Mouse (Mus musculus): ENCODE data around the gene Col4a3.
A peak's percentile ranks its signal among the peaks of the same experiment; 100 is the strongest.

The Col4a3 gene

DNA sequence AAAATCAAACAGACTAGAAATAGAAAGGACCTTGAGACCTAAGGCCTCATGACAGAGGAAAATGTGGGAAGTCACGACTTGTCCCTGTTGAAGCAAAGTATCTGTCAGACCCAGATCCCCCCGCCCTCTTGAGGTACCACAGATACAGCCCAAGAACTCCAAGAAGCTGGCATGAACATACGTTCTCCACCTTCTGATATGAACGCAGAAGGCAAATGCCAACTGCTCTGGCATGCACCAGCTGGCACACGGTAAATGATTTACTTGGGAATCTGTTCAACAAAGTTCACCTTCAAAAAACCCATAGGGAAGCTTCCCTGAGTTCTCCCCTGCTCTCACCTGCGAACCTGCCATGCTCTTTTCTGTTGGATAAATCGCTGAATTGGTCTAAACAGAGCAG lies 19.1 kb downstream of the Col4a3 start:
- no peak for DNase-seq (ENCODE audit: low read depth)

DNA sequence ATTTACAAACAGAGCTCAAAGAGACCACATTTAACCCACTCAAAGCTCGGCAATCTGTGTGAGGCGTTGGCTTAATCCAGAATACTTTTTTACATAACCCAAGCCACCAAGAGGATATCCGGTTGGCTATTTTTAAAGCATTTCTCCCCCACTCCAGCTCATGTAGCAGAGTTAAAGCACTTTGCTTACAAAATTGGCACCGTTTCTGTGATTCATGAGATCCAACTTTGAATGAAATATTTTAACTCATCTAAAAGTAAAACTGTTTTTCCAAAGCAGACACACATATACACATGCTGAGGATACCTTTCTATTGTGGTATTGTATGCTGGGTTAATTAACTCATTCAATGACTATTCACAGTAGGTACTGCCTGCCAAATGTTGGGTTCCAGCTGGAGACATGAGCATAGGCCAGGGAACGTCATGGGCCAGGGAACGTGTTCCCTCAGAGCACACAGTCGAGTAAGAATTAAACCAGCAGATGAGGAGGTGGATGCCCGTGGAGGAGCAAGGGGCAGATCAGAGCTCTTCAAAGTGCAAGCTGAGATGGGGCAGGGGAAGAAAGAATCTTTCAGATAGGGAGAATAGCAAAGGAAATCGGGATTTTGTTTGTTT lies 22.0 kb downstream of the Col4a3 start:
- no peak for DNase-seq (ENCODE audit: low read depth)

DNA sequence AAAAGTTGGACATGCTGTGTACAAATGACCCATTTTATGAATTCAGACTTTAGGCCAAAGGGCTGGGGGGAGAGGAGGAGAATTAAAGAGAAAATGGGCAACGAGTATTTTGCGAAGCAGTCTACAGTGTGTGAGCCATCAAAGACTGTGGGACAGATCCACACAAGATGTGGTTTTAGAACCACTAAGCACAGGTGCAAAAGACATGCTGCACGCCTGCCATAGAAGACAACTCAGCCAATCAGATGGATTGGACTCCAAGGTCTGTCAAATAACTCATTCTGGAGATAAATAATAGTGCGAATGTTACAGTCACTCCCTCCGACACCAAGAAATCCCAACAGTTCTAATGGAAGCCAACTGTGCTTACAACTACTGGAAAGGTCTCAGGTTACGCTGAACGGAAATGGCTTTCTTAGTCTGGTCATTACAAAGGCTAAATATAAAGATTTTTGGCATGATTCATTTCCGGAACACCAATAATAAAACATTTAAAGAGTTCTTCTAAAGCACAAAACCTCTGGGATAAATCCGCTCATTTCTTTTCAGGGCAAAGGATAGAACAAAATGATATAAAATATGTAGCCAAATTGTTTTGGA lies 25.4 kb downstream of the Col4a3 start:
- DNase-seq (ENCODE audit: low read depth) = no peak

DNA sequence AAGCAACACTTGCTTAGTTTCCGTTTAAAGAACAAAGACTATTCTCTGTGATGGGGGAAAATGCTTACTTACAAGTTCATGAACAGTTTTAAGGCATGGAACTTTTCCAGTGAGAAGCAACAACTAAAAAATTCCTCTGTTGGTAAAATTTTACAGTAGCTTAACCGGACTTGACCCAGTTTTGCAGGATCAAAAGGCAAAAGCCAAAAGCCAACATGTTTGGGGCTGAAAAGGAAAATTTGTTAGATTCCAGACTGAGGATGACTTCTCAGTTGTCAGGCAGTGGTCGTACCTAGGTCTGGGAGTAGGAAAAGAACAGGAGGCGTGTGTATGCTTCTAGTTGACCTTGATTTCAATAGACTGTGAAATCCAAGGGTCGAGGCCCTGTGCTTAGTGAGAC lies 31.3 kb downstream of the Col4a3 start:
- DNase-seq (ENCODE audit: low read depth) = no peak

DNA sequence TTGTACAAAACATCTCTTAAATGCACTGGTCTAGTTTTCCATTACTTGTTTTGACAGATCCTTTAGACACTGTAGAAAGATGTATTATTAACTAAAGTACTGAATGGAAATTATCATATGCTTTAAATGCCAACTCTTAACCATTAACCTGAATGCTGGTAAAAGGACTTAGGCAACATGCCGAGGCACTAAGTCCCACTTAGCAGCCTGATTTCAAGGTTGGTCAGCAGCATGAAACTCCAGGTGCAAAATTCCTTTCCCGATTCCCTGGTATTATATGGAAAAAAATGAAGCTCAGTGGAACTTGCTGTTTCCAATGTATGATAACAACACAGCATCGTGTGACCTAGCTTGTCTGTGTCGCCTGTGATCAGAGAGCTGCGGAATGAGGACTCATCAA lies 31.9 kb downstream of the Col4a3 start:
- no peak for DNase-seq (ENCODE audit: low read depth)

DNA sequence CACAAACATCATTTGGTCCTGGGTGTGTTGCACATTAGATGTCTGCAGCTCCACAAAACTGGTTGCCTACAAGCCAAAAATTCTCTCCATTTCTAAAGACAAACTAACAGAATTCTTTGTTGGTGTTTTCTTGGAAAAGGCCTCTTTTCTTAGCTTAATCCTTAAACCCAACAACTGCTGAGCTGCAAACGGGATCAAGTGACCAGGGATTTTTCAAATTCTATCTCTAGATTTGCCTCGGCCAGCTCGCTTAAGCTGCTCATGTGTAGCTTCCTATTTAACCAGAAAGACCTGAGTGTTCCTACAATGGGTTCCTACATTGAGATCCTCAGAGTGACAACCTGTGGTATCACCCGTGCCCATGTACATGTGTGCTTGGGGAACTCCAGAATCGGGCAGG lies 33.3 kb downstream of the Col4a3 start:
- no peak for DNase-seq (ENCODE audit: low read depth)

DNA sequence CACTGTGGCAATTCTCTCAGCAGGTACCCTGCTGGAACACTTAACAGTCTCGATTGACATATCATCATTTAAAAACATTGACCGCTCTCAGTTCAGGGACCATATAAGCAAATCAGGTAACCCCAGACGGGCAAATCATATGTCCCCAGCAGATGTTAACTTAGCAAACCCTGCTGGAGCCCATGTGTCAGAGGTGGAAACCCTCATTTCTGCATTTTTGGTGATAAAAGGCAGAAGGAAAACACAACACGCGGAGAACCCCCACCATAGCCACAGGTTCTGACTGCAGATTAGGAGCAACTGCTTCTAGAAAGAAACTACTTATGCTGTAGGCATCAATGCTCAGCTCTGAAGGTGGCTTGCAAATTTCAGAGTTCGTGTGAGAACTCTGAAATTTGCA lies 38.2 kb downstream of the Col4a3 start:
- no peak for DNase-seq (ENCODE audit: low read depth)

DNA sequence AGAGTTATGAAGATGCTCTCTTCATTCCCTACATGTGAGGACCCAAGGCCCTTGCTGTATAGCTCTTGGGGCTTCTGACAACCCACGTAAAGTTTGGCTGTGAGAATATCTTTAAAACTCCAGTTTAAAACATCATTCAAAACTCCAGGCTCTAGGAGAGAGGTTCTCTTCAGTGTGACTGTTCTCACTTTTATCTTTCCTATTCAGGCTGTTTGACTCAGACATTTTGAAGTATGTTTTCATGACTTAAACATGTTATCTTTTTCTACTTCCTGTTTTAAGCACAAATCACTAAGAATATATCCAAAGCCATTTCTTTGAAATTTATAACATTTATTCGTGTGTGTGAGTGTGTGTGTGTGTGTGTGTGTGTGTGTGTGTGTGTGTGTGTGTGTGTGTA lies 38.8 kb downstream of the Col4a3 start:
- no peak for DNase-seq (ENCODE audit: low read depth)

DNA sequence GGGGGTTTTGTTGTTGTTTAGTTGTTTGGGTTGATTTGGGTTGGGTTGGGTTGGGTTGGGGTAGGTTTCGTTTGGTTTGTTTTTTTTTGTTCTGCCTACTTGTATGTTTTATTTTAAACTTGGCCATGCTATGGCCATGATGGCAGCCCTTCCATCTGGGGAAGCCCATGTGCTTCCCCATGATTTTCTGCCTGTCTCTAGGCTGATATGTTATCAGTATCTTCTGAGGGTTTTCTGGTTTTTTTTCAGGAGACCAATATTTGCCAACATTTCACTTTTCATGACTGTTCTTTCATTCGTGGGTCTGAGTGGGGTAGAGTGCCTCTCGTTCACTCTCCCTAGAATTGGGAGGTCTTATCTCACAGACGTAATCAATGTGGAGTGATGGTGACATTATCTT lies 40.9 kb downstream of the Col4a3 start:
- no peak for DNase-seq (ENCODE audit: low read depth)

DNA sequence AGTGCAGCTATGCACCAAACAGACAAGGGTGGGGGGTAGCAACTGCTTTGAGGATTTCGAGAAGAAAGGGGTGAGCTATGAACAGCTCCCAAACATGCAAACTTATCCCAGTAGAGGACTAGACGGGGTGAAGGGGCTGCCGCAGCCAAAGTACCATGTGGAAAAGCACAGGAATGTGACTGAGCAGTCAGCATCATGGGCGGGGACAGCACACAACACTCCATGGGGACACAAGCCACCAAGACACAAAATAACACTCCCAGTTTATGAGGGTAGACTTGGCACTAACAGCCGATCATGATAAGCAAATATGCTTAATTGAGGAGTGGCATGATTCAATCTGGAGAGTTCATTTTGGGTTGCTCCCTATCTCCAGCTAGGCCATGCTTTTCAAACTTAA lies 42.8 kb downstream of the Col4a3 start:
- no peak for DNase-seq (ENCODE audit: low read depth)

DNA sequence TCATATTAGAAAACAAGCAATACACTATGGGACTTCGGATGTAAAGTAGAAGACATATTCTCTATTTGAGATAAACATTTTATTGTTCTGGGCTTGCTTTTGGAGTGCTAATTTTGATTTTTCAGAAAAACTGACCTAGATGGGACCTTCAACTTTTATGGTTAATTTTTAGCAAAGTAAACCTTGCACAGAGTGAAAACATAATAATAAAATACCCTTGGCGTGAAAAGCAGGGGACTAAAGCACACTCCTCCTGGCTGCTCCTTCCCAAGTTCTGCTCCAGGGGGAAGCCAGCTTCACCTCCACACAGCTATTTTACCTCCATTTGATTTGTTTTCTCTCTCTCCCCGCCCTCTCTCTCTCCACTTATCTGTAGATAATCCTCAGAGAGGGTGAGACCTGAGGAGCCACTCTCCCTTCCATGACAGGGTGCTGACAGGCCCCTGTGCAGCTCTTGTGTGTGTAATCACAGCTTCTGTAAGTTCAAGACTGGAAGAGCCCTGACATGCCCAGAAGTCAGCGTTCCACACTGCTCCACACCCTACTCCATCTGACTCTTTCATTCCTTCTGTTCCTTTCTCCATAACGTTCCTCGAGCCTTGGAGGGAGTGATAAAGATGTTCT lies 44.6 kb downstream of the Col4a3 start:
- no peak for DNase-seq (ENCODE audit: low read depth)

DNA sequence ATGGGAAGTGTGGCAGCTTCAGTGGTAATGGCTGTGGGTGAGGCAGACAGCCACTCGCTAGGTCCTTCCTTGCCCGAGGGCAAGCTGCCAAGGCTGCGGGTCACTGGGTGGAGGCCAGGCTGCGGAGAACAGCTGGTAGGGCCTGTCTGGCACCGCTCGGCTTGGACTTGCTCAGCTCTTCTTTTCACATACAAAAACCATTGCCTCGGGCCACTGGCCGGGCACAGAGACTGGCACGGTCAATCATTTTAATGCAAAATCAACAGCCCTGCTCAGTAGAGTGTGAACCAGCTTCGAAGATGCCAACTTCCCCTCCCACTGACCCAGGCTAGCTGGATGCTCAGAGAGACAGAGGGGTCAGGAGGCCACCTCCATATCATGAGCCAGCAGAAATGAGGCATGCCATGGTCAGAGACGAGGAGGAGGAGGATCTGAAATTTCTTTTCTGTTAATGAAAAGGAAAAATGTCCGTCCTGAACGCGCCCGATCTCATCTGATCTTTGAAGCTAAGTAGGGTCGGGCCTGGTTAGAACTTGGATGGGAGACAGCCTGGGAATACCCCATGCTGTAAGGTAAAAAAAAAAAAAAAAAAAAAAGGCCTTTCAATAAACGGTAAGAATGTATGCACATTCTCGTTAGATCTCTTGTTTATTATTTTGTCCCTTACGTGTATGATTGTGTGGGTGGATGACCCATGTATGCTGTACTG lies 48.0 kb downstream of the Col4a3 start:
- DNase-seq (ENCODE audit: low read depth) = peak; percentile 17

DNA sequence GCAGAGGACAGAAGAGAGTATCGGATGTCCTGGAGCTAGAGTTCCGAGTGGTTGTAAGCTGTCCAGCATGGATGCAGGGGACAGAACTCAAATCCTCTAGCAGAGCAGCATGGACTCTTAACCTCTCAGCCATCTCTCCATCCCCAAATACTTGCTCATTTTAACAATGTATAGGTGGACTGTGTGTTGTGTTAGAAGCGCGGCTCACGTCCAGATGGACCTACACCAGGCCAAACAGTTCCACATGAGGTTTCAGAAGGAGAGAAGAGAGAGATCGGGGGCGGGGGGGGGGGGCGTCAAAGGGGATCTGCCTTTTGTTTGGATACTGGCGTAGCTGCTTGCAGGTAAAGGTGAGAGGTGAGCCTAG lies 48.5 kb downstream of the Col4a3 start:
- no peak for DNase-seq (ENCODE audit: low read depth)

DNA sequence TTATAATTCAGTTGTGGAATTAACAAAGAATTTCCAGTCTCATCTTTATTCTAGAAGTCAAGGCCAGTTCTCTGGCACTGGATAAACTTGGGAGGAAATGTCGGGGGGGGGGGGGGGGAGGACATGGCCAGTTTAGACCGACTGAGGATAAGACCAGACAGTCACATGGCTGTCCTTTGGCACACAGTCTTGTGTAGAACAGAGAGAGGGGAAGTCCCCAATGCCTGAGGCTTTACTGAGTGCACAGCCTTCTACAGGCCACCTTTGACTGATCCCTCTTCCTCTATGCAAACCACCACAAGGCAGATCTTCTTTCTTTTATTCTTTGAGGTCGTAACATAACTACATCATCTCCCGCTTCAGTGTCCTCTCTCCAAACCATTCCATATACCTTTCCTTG lies 49.6 kb downstream of the Col4a3 start:
- no peak for DNase-seq (ENCODE audit: low read depth)

DNA sequence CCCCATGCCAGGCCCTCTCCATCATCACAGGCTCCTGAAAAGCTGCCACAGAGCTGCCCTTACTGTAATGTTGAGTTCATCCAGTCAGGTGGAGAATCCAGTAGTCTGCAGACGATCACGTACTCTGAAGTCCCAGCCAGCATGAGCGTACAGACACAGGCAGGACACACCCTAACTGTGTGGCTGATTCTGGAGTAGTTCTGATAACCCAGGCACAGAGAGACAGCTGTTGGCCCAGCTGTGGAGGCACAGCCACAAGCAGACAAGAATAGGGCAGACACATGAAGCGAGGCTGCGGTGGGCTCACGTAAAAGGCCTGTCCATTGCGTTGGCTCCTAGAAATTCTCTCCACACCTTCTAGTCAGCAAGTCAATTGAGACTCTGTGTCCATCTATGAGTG lies 50.7 kb downstream of the Col4a3 start:
- DNase-seq (ENCODE audit: low read depth) = no peak

DNA sequence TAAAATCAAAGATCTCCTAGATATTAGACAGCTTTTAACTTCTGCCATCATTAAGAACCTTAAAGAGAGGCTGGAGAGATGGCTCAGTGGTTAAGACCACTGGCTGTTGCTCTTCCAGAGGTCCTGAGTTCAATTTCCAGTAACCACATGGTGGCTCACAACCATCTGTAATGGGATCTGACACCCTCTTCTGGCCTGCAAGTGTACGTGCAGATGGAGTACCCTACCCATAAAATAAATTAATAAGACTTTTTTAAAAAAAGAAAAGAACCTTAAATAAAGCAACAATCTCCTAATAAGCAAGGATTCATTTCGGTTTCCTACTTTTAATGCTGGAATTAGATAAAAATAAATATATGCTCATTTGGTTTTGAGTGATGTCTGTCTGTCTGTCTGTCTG lies 51.7 kb downstream of the Col4a3 start:
- peak; percentile 54 for DNase-seq (ENCODE audit: low read depth)

DNA sequence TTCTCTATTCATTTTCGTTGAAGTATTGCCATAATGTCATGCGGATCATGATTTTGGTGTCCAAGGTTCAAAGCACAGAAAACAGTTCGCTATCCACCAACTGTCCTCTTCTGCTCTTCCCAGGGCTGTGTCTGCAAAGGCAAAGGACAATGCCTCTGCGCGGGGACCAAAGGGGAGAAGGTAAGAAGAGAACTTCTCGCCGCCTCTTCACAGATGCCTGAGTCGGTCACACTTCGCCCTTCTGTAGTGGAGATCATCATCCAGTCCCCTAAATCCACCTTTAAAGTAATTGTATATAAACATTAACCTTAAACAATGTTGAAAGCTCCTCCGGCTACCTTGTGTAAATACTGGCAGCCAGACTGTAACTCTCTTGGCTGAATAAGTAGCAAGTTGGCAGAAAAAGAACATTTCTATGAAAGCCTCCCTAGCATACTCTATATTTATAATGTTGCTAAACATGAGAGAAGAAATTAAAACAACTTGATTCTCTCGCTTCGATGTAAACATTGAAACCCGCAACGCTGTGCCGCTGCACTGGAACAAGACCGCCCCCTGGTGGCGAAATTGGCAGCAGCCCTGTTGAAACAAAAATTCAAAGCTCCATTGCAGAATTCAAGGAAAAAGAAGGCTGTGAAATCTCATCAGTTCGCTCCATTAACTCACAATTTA lies 54.7 kb downstream of the Col4a3 start:
- peak; percentile 56 for DNase-seq (ENCODE audit: low read depth)

DNA sequence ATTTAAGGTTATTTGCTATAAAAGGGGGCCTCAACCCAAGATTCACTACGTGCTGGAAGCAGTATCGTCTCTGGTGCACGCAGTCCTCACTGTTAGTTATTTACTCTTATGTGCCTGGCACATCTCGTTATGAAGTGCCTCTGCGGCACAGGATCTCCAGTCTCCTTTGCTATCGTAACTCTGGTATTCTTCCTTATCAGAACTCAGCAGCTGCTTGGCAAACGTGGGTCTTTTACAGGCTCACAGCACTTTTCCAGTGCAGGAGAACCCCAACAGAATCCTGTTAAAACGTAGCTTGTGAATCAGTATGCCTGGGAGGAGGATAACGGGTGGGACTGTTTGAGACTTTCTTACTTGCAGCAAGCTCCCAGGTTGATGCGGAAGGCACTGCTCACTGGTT lies 61.3 kb downstream of the Col4a3 start:
- DNase-seq (ENCODE audit: low read depth) = no peak

DNA sequence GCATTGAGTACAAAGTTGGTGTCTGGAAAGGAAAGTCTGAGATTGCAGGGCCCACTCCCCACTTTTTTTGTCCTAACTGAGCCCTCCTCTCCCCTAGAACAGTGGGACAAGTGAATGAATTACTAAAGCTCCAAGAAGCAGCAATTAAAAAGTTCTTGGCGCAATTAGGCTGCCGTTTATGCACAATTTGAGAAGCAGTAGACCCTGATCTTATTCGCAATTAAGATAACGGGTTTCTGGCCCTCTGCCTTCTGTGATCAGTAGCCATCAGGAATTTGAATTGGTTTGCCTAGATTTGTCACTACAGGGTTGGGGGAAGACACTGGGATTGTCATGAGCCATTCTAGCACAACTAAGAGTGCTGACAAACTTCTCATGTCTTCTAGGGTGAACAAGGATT lies 64.1 kb downstream of the Col4a3 start:
- DNase-seq (ENCODE audit: low read depth) = no peak

DNA sequence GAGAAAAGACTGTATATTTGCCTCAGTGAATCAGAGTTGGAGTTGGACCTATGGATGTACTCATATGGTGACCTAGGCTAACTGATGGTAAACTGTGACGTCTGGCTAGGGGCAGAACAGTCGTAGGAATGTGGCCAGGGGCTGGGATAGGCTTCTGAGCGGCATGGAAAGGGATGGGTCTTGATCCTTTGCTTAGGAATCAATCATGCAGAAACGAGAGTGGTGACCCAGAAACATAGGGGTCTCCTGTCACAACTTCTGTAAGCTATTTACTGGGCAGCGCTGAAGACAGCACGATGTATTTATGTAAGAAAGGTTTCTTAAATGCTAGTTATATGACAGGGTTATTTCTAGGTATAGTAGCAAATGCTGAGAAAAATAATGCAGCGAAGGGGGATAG lies 67.3 kb downstream of the Col4a3 start:
- no peak for DNase-seq (ENCODE audit: low read depth)

DNA sequence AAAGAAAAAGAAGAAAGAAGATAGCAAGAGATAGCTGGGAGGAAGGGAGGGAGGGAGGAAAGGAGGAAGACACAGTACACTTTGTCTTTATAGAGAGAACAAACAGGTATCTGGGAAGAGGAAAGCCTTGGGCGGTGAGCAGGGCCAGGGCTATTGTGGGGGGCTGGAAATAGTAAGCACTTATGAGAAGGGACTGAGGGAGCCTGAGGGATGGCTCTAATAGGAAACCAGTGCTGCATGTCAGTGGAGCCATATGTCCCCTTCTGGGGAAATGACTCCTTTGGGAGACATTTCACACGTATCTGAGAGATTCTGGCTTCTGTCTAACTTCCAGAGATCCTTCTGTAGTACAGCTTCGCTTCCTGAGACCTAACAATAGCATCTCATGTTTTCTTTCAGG lies 69.7 kb downstream of the Col4a3 start:
- DNase-seq (ENCODE audit: low read depth) = no peak

DNA sequence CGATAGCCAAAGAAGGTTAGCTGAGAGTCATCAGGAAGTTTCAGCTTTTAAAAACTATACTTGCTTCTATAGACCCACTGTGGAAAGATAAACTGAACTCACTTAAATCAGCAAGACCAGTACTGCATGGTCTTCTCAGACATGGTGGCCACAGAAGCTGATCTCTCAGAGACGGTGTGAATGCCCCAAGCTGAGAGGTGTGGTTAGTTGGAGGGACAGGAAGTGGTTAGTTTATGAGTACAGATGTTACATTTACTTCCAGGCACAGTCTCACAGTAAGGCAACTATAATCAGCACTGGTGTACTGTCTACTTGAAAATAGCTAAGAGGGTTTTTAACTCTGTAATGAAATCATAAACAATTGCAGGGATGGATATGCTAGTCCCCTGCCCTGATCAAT lies 75.5 kb downstream of the Col4a3 start:
- DNase-seq (ENCODE audit: low read depth) = peak; percentile 26

DNA sequence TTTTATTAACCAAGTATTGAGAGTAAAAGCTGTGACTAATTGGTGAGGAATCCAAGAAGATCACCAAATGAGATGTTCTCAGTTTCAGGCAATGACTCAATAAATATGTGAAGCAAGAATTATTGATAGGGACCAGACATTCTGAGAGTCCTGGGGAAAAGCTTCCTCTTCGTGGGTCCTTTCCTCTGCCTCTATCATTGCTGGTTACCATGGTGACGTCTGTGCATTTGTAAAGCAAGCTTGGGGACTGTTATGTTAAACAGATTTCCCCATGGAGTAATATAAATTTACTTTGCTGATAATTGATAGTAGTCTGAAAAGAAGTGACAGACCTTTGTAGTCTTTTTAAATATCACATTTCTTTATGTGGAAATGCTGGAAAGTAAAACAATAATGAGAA lies 76.8 kb downstream of the Col4a3 start:
- DNase-seq (ENCODE audit: low read depth) = no peak
